In the genomic region with DNA sequence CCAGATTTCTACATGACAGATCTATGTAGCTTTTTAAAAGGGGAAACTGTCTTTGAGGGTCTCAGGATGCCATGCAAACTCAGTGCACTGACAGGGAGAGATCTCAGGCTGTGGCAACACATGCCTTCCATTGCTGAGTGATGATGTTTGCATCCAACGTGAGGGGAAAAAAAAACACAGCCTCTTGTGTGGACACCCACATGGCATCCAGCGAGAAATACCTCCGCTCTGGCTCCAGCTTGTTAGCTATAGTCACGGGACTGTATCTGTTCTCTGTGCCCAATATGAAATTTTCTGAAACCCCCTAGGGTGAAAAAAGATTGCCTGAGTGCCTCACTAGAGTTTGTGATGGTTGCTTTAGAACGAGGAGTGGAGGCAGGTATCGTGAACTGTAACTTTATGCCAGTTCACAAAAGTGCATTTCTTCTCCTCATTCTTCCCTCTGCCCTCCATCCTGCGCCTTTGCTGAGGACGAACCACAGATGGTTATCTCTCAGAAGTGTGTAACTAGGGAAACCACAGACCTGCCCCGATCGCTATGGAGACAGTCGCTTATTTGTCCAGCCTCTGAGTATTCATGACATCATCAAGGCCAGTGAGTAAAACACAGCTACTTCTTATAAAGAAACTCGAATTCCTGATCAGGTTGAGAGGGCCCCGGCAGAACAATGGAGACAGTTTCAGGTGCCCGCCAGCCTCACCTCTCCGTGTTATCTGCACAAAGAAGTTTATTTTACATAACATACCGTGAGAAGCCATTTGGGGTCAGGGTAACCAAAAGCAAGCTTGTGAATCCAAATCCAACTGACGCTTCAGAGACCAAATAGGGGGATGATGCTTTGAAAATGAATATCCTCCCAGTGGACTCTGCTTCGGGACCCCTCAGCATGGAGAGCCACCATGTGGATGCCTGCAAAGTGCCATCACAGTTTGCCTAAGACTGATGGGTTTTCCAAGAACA, we compare ENCODE assay signal across 13 mouse cellular contexts.
DNase-seq lines count a peak whose midpoint lies in the region; ATAC-seq and TF ChIP-seq lines count a peak whose summit lies in the region.
"Had no signal": no experiment of that assay in that cellular context is flagged by ENCODE, and none has a peak within 500 bp of the region (broad histone marks: within the 10 kb centered on the region; RNA-seq: fewer than 3 reads in every experiment).

No protein-coding gene starts in this region.

- H3K27ac ChIP-seq in hindbrain, postnatal 0 days, result no peak overlapping the region
- no peak overlapping the region for H3K27ac ChIP-seq in gastrocnemius, adult 2 months
- H3K27ac ChIP-seq in liver, embryonic 11.5 days (ENCODE audit: low read depth, low read length), result no peak overlapping the region
- H3K27ac ChIP-seq: kidney, postnatal 0 days; limb, embryonic 12.5 days had no signal

- H3K4me2 ChIP-seq in hindbrain, postnatal 0 days (ENCODE audit: low read depth, low read length), result peak overlapping the region; percentile 30
- no peak overlapping the region for H3K4me2 ChIP-seq in liver, embryonic 11.5 days
- H3K4me2 ChIP-seq: limb, embryonic 12.5 days had no signal

- H3K27me3 ChIP-seq in hindbrain, postnatal 0 days (ENCODE audit: insufficient read depth, low read length), result no peaks in the 10 kb centered on the region
- H3K27me3 ChIP-seq in liver, embryonic 11.5 days (replicated peaks; ENCODE audit: control insufficient read depth, insufficient read depth, low read length), result no peaks in the 10 kb centered on the region
- H3K27me3 ChIP-seq: limb, embryonic 12.5 days had no signal

- ATAC-seq in hindbrain, postnatal 0 days, result peak; percentile 81
- no peak for ATAC-seq in liver, embryonic 11.5 days (replicated peaks; ENCODE audit: low FRiP score)

- no peak overlapping the region for H3K9ac ChIP-seq in hindbrain, postnatal 0 days (replicated peaks; ENCODE audit: low read length)
- H3K9ac ChIP-seq in liver, embryonic 11.5 days (ENCODE audit: low read depth, low read length), result no peak overlapping the region
- H3K9ac ChIP-seq: limb, embryonic 12.5 days had no signal

- TF ChIP-seq CTCF in hindbrain, postnatal 0 days (IDR thresholded peaks at IDR 0.05; ENCODE audit: low read depth), result no peak
- TF ChIP-seq CTCF in gastrocnemius, adult 2 months (IDR thresholded peaks at IDR 0.05), result no peak

- DNase-seq in urinary bladder, adult 18-20 months (ENCODE audit: low spot score in 2 of 2), result peak; percentile 7 to 15
- no peak for DNase-seq in urinary bladder, adult 2 months (ENCODE audit: low spot score)
- peak; percentile 51 for DNase-seq in embryo, embryonic 9.5 days (ENCODE audit: extremely low spot score)
- peak; percentile 71 for DNase-seq in hindbrain, postnatal 0 days (ENCODE audit: low spot score)
- no peak for DNase-seq in cerebellum, adult 9-11 months
- DNase-seq in gastrocnemius, adult 2 months, result no peak
- DNase-seq in testis, postnatal 10 days (ENCODE audit: low spot score), result no peak
- DNase-seq in liver, embryonic 11.5 days (ENCODE audit: low spot score), result no peak
- DNase-seq: cerebellum, postnatal 25 days; gastrocnemius, postnatal 14 days had no signal

- H3K4me3 ChIP-seq in hindbrain, postnatal 0 days (ENCODE audit: low read length), result no peak overlapping the region
- no peak overlapping the region for H3K4me3 ChIP-seq in gastrocnemius, adult 2 months
- no peak overlapping the region for H3K4me3 ChIP-seq in liver, embryonic 11.5 days (ENCODE audit: low read depth, low read length)
- H3K4me3 ChIP-seq: limb, embryonic 12.5 days had no signal

- 17% methylated on average over 18 of the region's 18 CpGs for WGBS in hindbrain, postnatal 0 days
- 52% methylated on average over 18 of the region's 18 CpGs for WGBS in liver, embryonic 11.5 days

- no peaks in the 10 kb centered on the region for H3K36me3 ChIP-seq in hindbrain, postnatal 0 days (ENCODE audit: insufficient read depth, low read length)
- no peaks in the 10 kb centered on the region for H3K36me3 ChIP-seq in liver, embryonic 11.5 days (ENCODE audit: control insufficient read depth, insufficient read depth, low read length)
- H3K36me3 ChIP-seq: G1E; limb, embryonic 12.5 days had no signal

- H3K4me1 ChIP-seq in hindbrain, postnatal 0 days (ENCODE audit: insufficient read depth, low read length), result peaks cover 4% of the 10 kb centered on the region; the same call in 1 of the 2 replicates
- H3K4me1 ChIP-seq in liver, embryonic 11.5 days (replicated peaks; ENCODE audit: control insufficient read depth, insufficient read depth, low read length), result no peaks in the 10 kb centered on the region

- H3K9me3 ChIP-seq in hindbrain, postnatal 0 days (ENCODE audit: low read length), result no peaks in the 10 kb centered on the region
- no peaks in the 10 kb centered on the region for H3K9me3 ChIP-seq in liver, embryonic 11.5 days (ENCODE audit: control insufficient read depth, low read length)
- H3K9me3 ChIP-seq: limb, embryonic 12.5 days had no signal

- intact Hi-C loops in gastrocnemius, adult 2 months (cut with DNase I), result no loop called here

Comparison
In these comparisons a context has a peak if more than half of its experiments do, and no peak if none do; other contexts are left out.
1. DNase-seq: peak in urinary bladder, adult 18-20 months (2 of 2), embryo, embryonic 9.5 days (single experiment) and hindbrain, postnatal 0 days (single experiment); none in urinary bladder, adult 2 months (single experiment), cerebellum, adult 9-11 months (single experiment), gastrocnemius, adult 2 months (single experiment), testis, postnatal 10 days (single experiment) and liver, embryonic 11.5 days (single experiment).